Mouse (Mus musculus): Measurements from ENCODE around the gene Allc. TPM values are rescaled to one million over a fixed set of nuclear protein-coding genes. Genes with fewer than 3 reads are reported as not detected.

Allc gene
- polyA plus RNA-seq (2014; fragmentation: Illumina TruSeq; extraction: RNeasy Lipid Tissue Mini Kit (QIAGEN cat#74804); ENCODE audit: low read depth, low replicate concordance) = not detected

DNA sequence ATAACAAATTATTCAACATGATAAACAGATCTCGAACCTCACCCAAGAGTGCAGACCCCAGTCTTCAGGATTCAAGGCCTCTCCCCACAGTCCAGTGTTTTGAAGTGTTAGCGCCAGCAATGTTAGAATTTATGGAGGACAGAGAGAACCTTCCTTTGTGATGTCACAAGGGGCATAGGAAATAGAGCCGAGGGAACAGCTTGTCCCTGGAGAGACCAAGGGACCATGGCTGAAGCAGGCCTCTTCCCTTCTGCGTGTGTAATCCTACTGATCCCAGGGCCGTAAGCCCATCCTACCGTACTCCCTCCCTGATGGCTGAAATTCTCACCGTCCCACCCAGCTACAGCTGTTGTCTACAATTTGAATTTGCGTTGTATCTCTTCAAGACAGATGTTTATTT is at the start of gene Allc:
Gene Allc, minus strand, starts transcription at position 101 of the 400 bp plus-strand sequence.

DNA sequence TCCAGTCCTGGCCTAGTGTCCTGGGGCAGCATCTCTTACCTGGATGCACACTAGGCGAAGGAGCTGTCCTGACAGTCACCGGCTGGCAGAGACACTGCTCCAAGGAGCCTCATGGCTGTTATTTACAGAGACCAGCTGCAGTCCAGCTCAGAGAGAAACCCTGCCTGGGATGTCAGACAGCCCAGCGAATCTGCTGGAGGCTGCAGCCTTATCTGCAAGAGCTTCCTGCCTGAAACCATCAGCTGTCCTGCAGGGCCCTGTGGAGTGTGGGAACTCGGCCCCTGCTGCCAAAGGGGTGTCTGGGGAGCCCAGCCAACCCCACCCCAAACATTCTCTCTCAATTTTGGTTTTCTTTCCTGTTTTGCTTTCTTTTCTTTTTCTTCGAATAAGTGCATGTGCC is 40.9 kb upstream of the Allc start, which contains the start of gene Colec11:
Gene Colec11, minus strand, starts transcription at position 183 of the 400 bp plus-strand sequence.

DNA sequence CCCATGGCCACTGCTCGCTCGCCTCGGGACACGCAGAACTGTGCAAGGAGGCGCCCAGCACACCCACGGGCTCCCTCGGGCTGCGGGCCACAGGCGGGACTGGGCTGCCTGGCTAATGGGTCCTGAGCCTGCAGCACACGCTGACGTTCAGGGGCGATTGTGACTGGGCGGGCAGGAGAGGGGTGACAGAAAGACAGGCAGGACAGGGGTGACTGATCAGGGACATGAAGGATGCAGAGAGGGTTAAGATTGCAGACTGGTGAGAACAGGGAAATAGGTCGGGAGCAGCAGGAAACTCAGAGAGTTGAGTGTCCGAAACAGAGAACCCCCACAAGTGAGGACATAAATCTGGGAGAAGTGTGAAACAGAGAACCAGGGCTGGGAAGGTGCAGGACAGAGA is 30.0 kb downstream of the Allc start, which contains the start of gene Dcdc2c:
Gene Dcdc2c, minus strand, starts transcription at position 101 of the 400 bp plus-strand sequence.

Other genes with a start within 250 kb of the Allc start
- gene Dcdc2c, start 30.1 kb downstream of the Allc start, polyA plus RNA-seq (2014; fragmentation: Illumina TruSeq; extraction: RNeasy Lipid Tissue Mini Kit (QIAGEN cat#74804); ENCODE audit: low read depth, low replicate concordance) = not detected
- gene Colec11, start 40.9 kb upstream of the Allc start, polyA plus RNA-seq (2014; fragmentation: Illumina TruSeq; extraction: RNeasy Lipid Tissue Mini Kit (QIAGEN cat#74804); ENCODE audit: low read depth, low replicate concordance) = 13.3 TPM
- 275 TPM for gene Rps7, start 53.4 kb upstream of the Allc start, polyA plus RNA-seq (2014; fragmentation: Illumina TruSeq; extraction: RNeasy Lipid Tissue Mini Kit (QIAGEN cat#74804); ENCODE audit: low read depth, low replicate concordance)
- 1.5 TPM for gene Rnaseh1, start 67.1 kb upstream of the Allc start, polyA plus RNA-seq (2014; fragmentation: Illumina TruSeq; extraction: RNeasy Lipid Tissue Mini Kit (QIAGEN cat#74804); ENCODE audit: low read depth, low replicate concordance)
- gene Adi1, start 92.7 kb upstream of the Allc start, polyA plus RNA-seq (2014; fragmentation: Illumina TruSeq; extraction: RNeasy Lipid Tissue Mini Kit (QIAGEN cat#74804); ENCODE audit: low read depth, low replicate concordance) = 363 TPM
- gene Trappc12, start 167.9 kb upstream of the Allc start, polyA plus RNA-seq (2014; fragmentation: Illumina TruSeq; extraction: RNeasy Lipid Tissue Mini Kit (QIAGEN cat#74804); ENCODE audit: low read depth, low replicate concordance) = 7.5 TPM
- 2.0 TPM for gene Eipr1, start 169.3 kb upstream of the Allc start, polyA plus RNA-seq (2014; fragmentation: Illumina TruSeq; extraction: RNeasy Lipid Tissue Mini Kit (QIAGEN cat#74804); ENCODE audit: low read depth, low replicate concordance)